7 mouse cellular contexts compared by ENCODE assay signal in genomic region chr4:132066101-132066773, GRCm38 (mm10). TPM values are rescaled to one million over a fixed set of nuclear protein-coding genes. Genes with fewer than 3 reads are reported as not detected.
DNase-seq lines count a peak whose midpoint lies in the region; ATAC-seq lines count a peak whose summit lies in the region.

No protein-coding gene starts in this region.

- ATAC-seq in monocyte, adult 5-6 weeks (replicated peaks; ENCODE audit: insufficient number of reproducible peaks, low FRiP score, low TSS enrichment, poor library complexity, severe bottlenecking) = no peak

- DNase-seq in adrenal gland, adult (ENCODE audit: inconsistent age in 2 of 2, low spot score in 1 of 2) = peak; percentile 76 to 93
- DNase-seq in adrenal gland, postnatal 25 days = peak; percentile 79
- peak; percentile 99 for DNase-seq in heart, adult 11 months
- peak; percentile 93 for DNase-seq in kidney, postnatal 14 days
- DNase-seq in urinary bladder, postnatal 25 days (ENCODE audit: low spot score) = no peak
- DNase-seq in retina, embryonic 14.5 days (ENCODE audit: low spot score) = no peak

RNA-seq across cellular contexts. Expression of gene Gm10300, which starts 8.3 kb away (rescaled TPM):
- 0.61 TPM in 1 of 2 replicates, not detected in the other for total RNA-seq in adrenal gland, postnatal 25 days (2021)
- 0.19 to 2.2 TPM (median 0.85 TPM) in 3 replicates for total RNA-seq in monocyte, adult 5-6 weeks (2017)

RNA-seq across cellular contexts. Expression of gene Epb41, which starts 8.9 kb away (rescaled TPM):
- total RNA-seq in adrenal gland, postnatal 25 days (2021) = 65.5 and 70.8 TPM in 2 replicates
- 92.6 to 112 TPM (median 98.1 TPM) in 3 replicates for total RNA-seq in monocyte, adult 5-6 weeks (2017)

Comparison
In these comparisons a context has a peak if more than half of its experiments do, and no peak if none do; other contexts are left out.
1. DNase-seq: peak in adrenal gland, adult (2 of 2), adrenal gland, postnatal 25 days (single experiment), heart, adult 11 months (single experiment) and kidney, postnatal 14 days (single experiment); none in urinary bladder, postnatal 25 days (single experiment) and retina, embryonic 14.5 days (single experiment).